Mouse (Mus musculus): ENCODE data around the gene Defa35.
"Not testable (repeated sequence)": the region's sequence is repeated elsewhere in the genome, so short reads cannot be mapped to it uniquely, and the experiment has no call there.

Defa35 gene

DNA sequence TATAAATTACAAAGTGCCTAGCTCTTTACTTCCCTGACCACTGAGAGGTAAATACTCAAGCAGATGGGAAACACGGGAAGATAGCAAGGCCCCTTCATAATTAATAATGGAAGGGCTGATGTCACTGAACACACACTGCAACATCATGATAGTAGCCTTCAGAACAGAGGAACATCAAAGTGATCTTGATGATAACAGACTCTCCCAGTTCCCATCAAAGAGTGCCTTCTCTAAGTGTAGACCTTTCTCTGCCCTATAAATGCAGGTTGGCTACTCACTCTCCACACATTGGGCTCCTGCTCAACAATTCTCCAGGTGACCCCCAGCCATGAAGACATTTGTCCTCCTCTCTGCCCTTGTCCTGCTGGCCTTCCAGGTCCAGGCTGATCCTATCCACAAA lies at the start of gene Defa35:
Gene Defa35 (plus strand): TSS at position 301 of the 400 bp plus-strand sequence.
- CTCF ChIA-PET, POLR2A ChIA-PET: not testable (repeated sequence)

DNA sequence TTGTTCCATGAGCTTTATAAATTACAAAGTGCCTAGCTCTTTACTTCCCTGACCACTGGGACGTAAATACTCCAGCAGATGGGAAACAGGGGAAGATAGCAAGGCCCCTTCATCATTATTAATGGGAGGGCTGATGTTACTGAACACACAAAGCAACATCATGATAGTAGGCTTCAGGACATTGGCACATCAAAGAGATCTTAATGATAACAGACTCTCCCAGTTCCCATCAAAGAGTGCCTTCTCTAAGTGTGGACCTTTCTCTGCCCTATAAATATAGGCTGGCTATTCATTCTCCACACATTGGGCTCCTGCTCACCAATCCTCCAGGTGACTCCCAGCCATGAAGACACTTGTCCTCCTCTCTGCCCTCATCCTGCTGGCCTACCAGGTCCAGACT lies 39.6 kb upstream of the Defa35 start, which contains the start of gene Defa21:
Gene Defa21 (plus strand): TSS at position 301 of the 400 bp plus-strand sequence.
- CTCF ChIA-PET, POLR2A ChIA-PET: not testable (repeated sequence)

DNA sequence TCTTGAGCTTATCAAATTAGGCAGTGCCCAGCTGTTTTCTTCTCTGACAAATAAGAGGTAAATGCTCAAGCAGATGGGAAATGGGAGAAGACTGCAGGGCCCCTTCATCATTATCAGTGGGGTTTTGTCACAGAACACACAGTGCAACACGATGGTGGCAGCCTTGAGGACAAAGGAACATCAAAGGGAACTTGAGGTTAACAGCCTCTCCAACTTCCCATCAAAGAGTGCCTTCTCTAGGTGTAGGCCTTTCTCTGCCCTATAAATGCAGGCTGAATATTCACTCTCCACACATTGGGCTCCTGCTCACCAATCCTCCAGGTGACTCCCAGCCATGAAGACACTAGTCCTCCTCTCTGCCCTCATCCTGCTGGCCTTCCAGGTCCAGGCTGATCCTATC lies 10.1 kb upstream of the Defa35 start, which contains the start of gene Defa23:
Gene Defa23 (plus strand): TSS at position 301 of the 400 bp plus-strand sequence.
- CTCF ChIA-PET, POLR2A ChIA-PET: not testable (repeated sequence)

DNA sequence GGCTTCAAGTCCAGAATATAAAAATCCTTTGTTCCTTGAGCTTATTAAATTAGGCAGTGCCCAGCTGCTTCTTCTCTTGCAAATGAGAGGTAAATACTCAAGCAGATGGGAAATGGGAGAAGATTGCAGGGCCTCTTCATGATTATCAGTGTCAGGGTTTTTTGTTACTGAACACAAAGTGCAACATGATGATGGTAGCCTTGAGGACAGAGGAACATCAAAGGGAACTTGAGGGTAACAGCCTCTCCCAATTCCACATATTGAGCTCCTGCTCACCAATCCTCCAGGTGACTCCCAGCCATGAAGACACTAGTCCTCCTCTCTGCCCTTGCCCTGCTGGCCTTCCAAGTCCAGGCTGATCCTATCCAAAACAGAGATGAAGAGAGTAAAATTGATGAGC lies 19.3 kb downstream of the Defa35 start, which contains the start of gene Defa25:
Gene Defa25 (plus strand): TSS at position 301 of the 400 bp plus-strand sequence.
- POLR2A ChIA-PET, CTCF ChIA-PET: not testable (repeated sequence)

DNA sequence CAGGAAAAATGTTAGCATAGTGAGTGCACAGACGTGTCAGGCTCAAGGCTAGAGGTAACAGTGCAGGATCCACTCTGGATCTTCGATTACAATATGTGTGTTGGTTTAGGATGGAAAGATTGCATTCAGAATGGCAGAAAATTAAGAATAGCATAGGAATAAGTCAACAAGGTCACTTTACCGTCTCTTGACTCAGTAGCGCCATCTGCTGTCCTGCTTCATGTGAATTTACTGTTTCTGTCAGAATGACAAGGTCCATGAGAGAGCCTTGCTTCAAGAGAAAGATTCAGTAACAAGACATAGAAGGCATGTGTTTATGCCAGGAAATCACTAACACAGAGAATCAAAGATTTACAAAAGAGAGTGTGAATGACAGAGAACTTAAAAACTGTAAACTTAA lies 28.3 kb downstream of the Defa35 start:
- ChIA-PET CTCF (interaction anchor here in 1 of 4 experiments (0.6 kb wide), 1 partner anchor 85 kb away, joined by 3 read pairs; no protein-coding TSS in a partner anchor), POLR2A (no interaction called here)

DNA sequence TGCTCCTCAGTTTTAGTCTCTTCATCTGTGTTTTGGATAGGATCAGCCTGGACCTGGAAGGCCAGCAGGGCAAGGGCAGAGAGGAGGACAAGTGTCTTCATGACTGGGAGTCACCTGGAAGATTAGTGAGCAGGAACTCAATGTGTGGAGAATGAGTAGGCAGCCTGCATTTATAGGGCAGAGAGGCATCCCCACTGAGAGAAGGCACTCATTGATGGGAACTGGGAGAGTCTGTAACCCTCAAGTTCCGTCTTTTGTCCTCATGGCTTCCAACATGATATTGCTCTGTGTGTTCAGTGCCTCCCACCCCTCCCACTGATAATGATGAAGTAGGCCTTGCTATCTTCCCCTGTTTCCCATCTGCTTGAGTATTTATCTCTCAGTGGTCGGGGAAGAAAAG lies 31.1 kb downstream of the Defa35 start, which contains the start of gene Gm14851:
Gene Gm14851 (minus strand): TSS at position 101 of the 400 bp plus-strand sequence.
- POLR2A ChIA-PET, CTCF ChIA-PET: not testable (repeated sequence)
